Mouse (Mus musculus) kidney, adult 10 weeks (tissue): ENCODE data around the gene Mapk11. TPM values are rescaled to one million over a fixed set of nuclear protein-coding genes. Genes with fewer than 3 reads are reported as not detected.

Experiments used
- polyA plus RNA-seq: library from polyadenylated mRNA; stranded (reverse); fragments of 350-450 nt; fragmentation: Illumina TruSeq; extraction: RNeasy Lipid Tissue Mini Kit (QIAGEN cat#74804); gene quantifications from one replicate; pipeline ENCODE4 v1.2.3, GENCODE M21; 2014; ENCODE audit warnings: low read depth, low replicate concordance

The Mapk11 gene
- not detected for polyA plus RNA-seq

GRCm38 (mm10) chr15:89149271-89150040 is at the start of gene Mapk11:
Gene Mapk11 (minus strand): TSS chr15:89149628.

GRCm38 (mm10) chr15:89196313-89196706 is 46.9 kb upstream of the Mapk11 start, which contains the start of gene Dennd6b:
Gene Dennd6b (minus strand): TSS chr15:89196496.

GRCm38 (mm10) chr15:89180571-89181229 is 31.3 kb upstream of the Mapk11 start, which contains the start of gene Plxnb2:
Gene Plxnb2 (minus strand): TSS chr15:89180788.

GRCm38 (mm10) chr15:89140659-89141252 is 8.7 kb downstream of the Mapk11 start, which contains the start of gene Mapk12:
Gene Mapk12 (minus strand): TSS chr15:89140703.

GRCm38 (mm10) chr15:89128382-89129350 is 20.8 kb downstream of the Mapk11 start, which contains the start of gene Hdac10:
Gene Hdac10 (minus strand): TSS chr15:89128700.

GRCm38 (mm10) chr15:89122649-89123366 is 26.6 kb downstream of the Mapk11 start, which contains the start of gene Tubgcp6:
Gene Tubgcp6 (minus strand): TSS chr15:89123112.

Other genes starting within 250 kb of the Mapk11 start
- not detected for gene Ttll8, start 195.2 kb downstream of the Mapk11 start, polyA plus RNA-seq
- not detected for gene Mlc1, start 170.6 kb downstream of the Mapk11 start, polyA plus RNA-seq
- gene Mov10l1, start 166.7 kb downstream of the Mapk11 start, polyA plus RNA-seq = not detected
- gene Panx2, start 89.9 kb downstream of the Mapk11 start, polyA plus RNA-seq = not detected
- 3.3 TPM for gene Trabd, start 74.5 kb downstream of the Mapk11 start, polyA plus RNA-seq
- gene Selenoo, start 60.5 kb downstream of the Mapk11 start, polyA plus RNA-seq = 5.5 TPM
- 0.81 TPM for gene Tubgcp6, start 26.5 kb downstream of the Mapk11 start, polyA plus RNA-seq
- 0.32 TPM for gene Hdac10, start 20.9 kb downstream of the Mapk11 start, polyA plus RNA-seq
- 0.97 TPM for gene Mapk12, start 8.9 kb downstream of the Mapk11 start, polyA plus RNA-seq
- gene Plxnb2, start 31.2 kb upstream of the Mapk11 start, polyA plus RNA-seq = 6.3 TPM
- 0.12 TPM for gene Dennd6b, start 46.9 kb upstream of the Mapk11 start, polyA plus RNA-seq
- gene Ppp6r2, start 61.9 kb upstream of the Mapk11 start, polyA plus RNA-seq = 8.4 TPM
- gene Sbf1, start 165.7 kb upstream of the Mapk11 start, polyA plus RNA-seq = 1.9 TPM
- gene Adm2, start 173.1 kb upstream of the Mapk11 start, polyA plus RNA-seq = not detected
- gene Miox, start 184.8 kb upstream of the Mapk11 start, polyA plus RNA-seq = 255 TPM
- 0.93 TPM for gene Lmf2, start 206.0 kb upstream of the Mapk11 start, polyA plus RNA-seq
- gene Ncaph2, start 206.1 kb upstream of the Mapk11 start, polyA plus RNA-seq = 9.6 TPM
- 1.4 TPM for gene Sco2, start 224.2 kb upstream of the Mapk11 start, polyA plus RNA-seq
- gene Tymp, start 227.4 kb upstream of the Mapk11 start, polyA plus RNA-seq = not detected
- not detected for gene Odf3b, start 229.7 kb upstream of the Mapk11 start, polyA plus RNA-seq
- not detected for gene Klhdc7b, start 235.3 kb upstream of the Mapk11 start, polyA plus RNA-seq